Mouse (Mus musculus): ENCODE results near the gene Auts2.

Gene Auts2

GRCm38 (mm10) chr5:131538311-131538915 is 1004.7 kb downstream of the Auts2 start:
- DNase-seq, result no peak

GRCm38 (mm10) chr5:131537831-131538310 is 1005.3 kb downstream of the Auts2 start:
- DNase-seq, result no peak

- DNase-seq, result no peak
Measured at GRCm38 (mm10) chr5:131537155-131537830, 1005.9 kb downstream of the Auts2 start.

DNA sequence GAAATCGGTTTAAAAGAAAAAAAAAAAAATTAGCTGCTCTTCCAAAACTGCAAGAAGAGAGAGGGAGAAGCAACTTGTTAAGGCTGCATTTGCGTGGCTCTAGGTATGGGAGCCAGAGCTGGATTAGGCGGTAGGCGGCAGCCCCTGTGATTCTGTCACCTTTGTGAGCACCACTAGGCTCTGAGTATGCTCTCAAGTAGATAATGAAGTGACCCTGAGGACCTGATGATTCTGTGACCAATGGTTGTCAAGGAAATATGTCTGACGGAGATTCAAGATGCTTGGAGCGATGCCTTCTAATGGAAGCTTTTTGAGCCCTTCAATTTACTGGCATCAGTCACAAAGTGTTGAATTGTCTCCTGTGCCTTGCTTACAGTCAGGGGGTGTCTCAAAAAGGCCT is 1007.4 kb downstream of the Auts2 start:
- DNase-seq, result no peak

GRCm38 (mm10) chr5:131533815-131534214 is 1009.3 kb downstream of the Auts2 start:
- DNase-seq, result no peak

DNA sequence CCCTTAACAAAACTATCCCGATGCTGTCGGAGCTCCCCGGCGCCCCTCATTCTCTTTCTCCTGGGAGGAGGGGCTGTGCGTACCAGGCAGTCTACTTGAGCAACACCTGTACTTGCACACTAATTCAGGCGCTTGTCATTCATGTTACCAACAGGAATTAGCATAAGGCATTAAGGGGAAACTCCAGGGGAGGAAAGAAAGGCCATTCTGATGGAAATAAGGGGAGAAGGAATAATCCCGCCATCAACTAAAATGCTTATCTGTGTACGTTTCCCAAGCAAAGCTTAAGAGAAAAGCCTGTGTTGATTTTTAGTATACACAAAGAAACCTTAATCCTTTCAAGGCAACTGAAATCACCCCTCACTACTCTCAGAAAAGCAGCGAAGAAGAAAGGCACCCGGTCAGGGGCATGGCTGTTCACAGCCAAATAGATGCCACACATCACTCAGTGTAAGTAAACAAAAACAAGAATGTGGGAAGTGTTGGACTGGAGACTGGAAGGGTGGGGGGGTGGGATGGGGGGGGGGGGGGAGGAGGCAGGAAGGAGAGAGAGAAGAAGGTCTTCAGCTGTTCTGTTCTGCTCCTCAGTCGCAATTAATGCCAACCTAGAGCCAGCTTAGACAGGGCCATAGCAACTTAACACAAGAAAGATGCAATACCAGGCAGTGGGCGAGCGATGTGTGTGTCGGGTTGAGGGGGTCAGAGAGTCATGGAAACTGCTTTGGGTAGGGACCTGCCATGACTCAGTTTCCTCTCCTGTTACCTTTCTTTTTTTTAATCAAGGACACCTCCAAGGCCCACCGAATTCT is 1011.2 kb downstream of the Auts2 start:
- DNase-seq, result no peak

GRCm38 (mm10) chr5:131530828-131531227 is 1012.3 kb downstream of the Auts2 start:
- no peak for DNase-seq

GRCm38 (mm10) chr5:131526666-131527065 is 1016.5 kb downstream of the Auts2 start:
- no peak for DNase-seq

GRCm38 (mm10) chr5:131524900-131525465 is 1018.2 kb downstream of the Auts2 start:
- no peak for DNase-seq

GRCm38 (mm10) chr5:131519560-131519959 is 1023.6 kb downstream of the Auts2 start:
- DNase-seq, result no peak

GRCm38 (mm10) chr5:131517677-131518076 is 1025.5 kb downstream of the Auts2 start:
- no peak for DNase-seq

GRCm38 (mm10) chr5:131515707-131516407 is 1027.3 kb downstream of the Auts2 start:
- no peak for DNase-seq

DNA sequence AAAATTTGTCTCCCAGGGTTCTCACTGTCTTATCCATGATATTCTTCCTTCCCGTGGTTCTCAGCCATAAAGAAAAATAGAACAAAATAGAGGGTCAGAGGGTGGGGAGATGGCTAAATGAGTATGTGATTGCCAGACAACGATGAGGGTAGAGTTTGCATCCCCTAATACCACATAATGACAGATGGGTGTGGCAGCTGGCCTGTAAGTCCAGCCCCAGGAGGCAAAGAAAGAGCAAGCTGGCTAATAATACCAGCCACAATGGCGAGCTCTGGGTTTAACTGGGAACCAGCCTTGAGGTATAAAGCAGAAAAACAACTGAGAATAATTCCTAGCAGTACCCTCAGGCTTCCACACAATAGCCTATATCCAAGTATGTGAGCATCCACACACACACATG is 1029.4 kb downstream of the Auts2 start:
- no peak for DNase-seq

GRCm38 (mm10) chr5:131512617-131513016 is 1030.5 kb downstream of the Auts2 start:
- DNase-seq, result no peak

- no peak for DNase-seq
Measured at GRCm38 (mm10) chr5:131510659-131511058, 1032.5 kb downstream of the Auts2 start.

DNA sequence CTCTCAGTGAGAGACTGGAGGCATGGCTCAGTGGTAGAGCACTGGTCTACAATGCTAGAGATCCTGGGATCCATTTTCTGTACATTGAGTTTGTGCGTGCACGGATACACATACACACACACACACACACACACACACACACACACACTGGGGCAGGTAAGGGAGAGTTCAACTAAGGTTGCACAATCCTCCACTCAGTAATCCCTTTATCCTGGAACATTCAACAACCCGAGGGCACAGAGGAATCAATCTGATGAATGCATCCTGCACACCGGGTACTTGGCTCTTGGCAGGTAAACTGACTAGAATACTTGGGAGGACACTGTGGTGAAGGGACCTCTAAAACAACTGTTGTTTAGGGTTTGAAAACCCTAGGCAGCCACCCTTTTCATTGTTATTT is 1033.8 kb downstream of the Auts2 start:
- DNase-seq, result no peak

DNA sequence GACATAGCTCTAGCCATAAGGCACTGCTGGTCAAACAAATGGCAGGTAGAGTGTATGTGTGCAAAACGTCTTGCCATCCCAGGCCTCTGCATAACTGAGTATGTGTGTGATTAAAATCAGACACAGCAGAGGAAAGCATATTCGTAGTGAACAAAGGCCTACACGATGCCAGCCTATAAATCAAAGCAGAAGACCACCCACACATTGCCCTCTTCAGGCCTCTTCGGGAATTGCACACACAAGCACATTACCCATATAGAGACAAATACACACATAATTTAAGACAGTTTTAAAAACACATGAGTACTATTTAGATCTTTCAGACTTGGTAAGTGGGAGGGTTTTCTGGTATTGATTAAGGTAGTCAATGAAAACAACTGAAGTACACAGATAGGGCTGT is 1044.3 kb downstream of the Auts2 start:
- no peak for DNase-seq

DNA sequence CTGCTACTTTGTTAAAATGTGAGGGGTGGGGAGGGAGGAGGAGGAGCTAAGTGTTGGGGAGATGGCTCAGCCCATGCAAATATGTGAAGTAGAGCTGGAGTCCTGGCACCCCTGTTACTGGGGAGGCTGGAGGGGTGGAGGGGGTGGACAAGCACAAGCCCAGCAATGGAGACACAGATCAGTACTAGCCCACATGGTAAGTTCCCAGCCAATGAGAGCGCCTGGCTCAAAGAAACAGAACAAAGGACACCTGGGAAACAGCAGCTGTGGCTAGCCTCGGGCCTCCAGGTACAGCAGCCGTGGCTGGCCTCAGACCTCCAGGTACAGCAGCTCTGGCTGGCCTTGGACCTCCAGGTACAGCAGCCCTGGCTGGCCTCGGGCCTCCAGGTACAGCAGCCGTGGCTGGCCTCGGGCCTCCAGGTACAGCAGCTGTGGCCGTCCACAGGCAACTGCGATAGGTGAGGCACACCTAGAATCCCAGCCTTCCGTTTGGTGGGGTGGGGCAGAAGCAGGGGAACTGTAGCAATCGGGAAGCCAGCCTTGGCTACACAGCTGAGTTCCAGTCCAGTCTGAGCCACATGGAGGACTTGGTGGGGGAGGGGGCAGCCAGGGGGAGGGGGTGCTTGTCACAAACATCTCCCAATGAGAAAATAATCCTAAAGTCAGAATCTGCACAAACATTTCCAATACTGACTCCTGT is 1046.5 kb downstream of the Auts2 start:
- DNase-seq, result no peak

GRCm38 (mm10) chr5:131494564-131494963 is 1048.6 kb downstream of the Auts2 start:
- no peak for DNase-seq

- no peak for DNase-seq
Measured at GRCm38 (mm10) chr5:131492535-131492934, 1050.6 kb downstream of the Auts2 start.

GRCm38 (mm10) chr5:131491843-131492242 is 1051.3 kb downstream of the Auts2 start:
- no peak for DNase-seq

DNA sequence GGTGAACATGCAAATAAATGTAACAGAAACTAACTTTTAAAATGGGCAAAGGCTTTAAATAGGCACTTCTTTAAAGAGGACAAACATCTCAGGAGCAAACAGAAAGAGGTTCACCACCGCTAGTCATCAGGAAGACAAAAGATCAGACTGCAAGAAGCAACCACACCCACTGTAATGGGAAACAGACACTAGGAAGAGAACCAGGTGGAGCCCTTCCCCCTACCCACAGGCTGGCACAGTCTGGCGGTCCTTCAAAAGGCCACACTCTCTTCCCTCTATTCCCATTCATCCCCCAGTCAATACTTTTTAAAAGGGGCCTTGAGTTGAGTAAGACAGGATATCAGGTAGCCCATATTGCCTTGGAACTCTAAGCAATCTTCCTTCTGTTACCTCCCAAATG is 1052.3 kb downstream of the Auts2 start:
- no peak for DNase-seq
